Mouse (Mus musculus): ENCODE data around the gene Kxd1. TPM values are rescaled to one million over a fixed set of nuclear protein-coding genes. Genes with fewer than 3 reads are reported as not detected.
A peak's percentile ranks its signal among the peaks of the same experiment; 100 is the strongest.

Gene Kxd1
- polyA plus RNA-seq, 1 experiment from 2014 or later = 68.1 TPM

- H3K9me3 ChIP-seq (replicated peaks; ENCODE audit: control insufficient read depth, low read length) = no peaks in the 10 kb centered on the region
- no peak for ATAC-seq (replicated peaks; ENCODE audit: insufficient number of reproducible peaks, low FRiP score, low TSS enrichment)
- H3K27ac ChIP-seq (ENCODE audit: low read depth, low read length) = 0 out of 2 replicates have a peak overlapping the region, but pooled peaks have one; percentile 37
- no peak overlapping the region for H3K4me3 ChIP-seq (ENCODE audit: low read depth, low read length)
- H3K36me3 ChIP-seq (ENCODE audit: control insufficient read depth, insufficient read depth, low read length) = peaks cover 10% of the 10 kb centered on the region
- H3K4me1 ChIP-seq (ENCODE audit: control insufficient read depth, insufficient read depth, low read length) = peaks cover 31% of the 10 kb centered on the region
- no peak overlapping the region for H3K9ac ChIP-seq (ENCODE audit: low read depth, low read length)
- peak overlapping the region; percentile 30 for H3K4me2 ChIP-seq
- WGBS (ENCODE audit: insufficient replicate concordance) = 56% methylated on average over 5 of the region's 5 CpGs
- peaks cover 22% of the 10 kb centered on the region for H3K27me3 ChIP-seq (ENCODE audit: control insufficient read depth, insufficient read depth, low read length)
These were observed 20.7 kb downstream of the Kxd1 start for GRCm38 (mm10) chr8:70507027-70507393.

GRCm38 (mm10) chr8:70506328-70507026, 21.3 kb downstream of the Kxd1 start, which contains the start of gene Rex1bd:
Rex1bd (minus strand) TSS chr8:70506752.
- H3K36me3 ChIP-seq (ENCODE audit: control insufficient read depth, insufficient read depth, low read length) = peaks cover 10% of the 10 kb centered on the region
- peaks cover 35% of the 10 kb centered on the region for H3K4me1 ChIP-seq (ENCODE audit: control insufficient read depth, insufficient read depth, low read length)
- WGBS (ENCODE audit: insufficient replicate concordance) = 2% methylated on average over 40 of the region's 40 CpGs
- peak; percentile 86 for ATAC-seq (replicated peaks; ENCODE audit: insufficient number of reproducible peaks, low FRiP score, low TSS enrichment)
- no peaks in the 10 kb centered on the region for H3K9me3 ChIP-seq (replicated peaks; ENCODE audit: control insufficient read depth, low read length)
- peak within 1 kb of the TSS; percentile 89 for H3K9ac ChIP-seq (ENCODE audit: low read depth, low read length)
- peaks cover 27% of the 10 kb centered on the region for H3K27me3 ChIP-seq (ENCODE audit: control insufficient read depth, insufficient read depth, low read length)
- peak within 1 kb of the TSS; percentile 73 for H3K4me3 ChIP-seq (ENCODE audit: low read depth, low read length)
- H3K27ac ChIP-seq (ENCODE audit: low read depth, low read length) = peak within 1 kb of the TSS; percentile 87
- peak within 1 kb of the TSS; percentile 89 for H3K4me2 ChIP-seq

- Histone ChIP-seq H3K4me1 (ENCODE audit: control insufficient read depth, insufficient read depth, low read length) (peaks cover 37% of the 10 kb centered on the region), H3K27ac (ENCODE audit: low read depth, low read length) (peak overlapping the region; percentile 87), H3K9me3 (replicated peaks; ENCODE audit: control insufficient read depth, low read length) (no peaks in the 10 kb centered on the region), H3K27me3 (ENCODE audit: control insufficient read depth, insufficient read depth, low read length) (peaks cover 34% of the 10 kb centered on the region), H3K9ac (ENCODE audit: low read depth, low read length) (peak overlapping the region; percentile 89), H3K36me3 (ENCODE audit: control insufficient read depth, insufficient read depth, low read length) (peaks cover 10% of the 10 kb centered on the region), H3K4me2 (peak overlapping the region; percentile 89), H3K4me3 (ENCODE audit: low read depth, low read length) (peak overlapping the region; percentile 73)
- peak; percentile 20 for ATAC-seq (replicated peaks; ENCODE audit: insufficient number of reproducible peaks, low FRiP score, low TSS enrichment)
- WGBS (ENCODE audit: insufficient replicate concordance) = 36% methylated on average over 32 of the region's 32 CpGs
These were observed 21.9 kb downstream of the Kxd1 start for GRCm38 (mm10) chr8:70505698-70506327.

GRCm38 (mm10) chr8:70504851-70505250, 22.9 kb downstream of the Kxd1 start:
- Histone ChIP-seq H3K9ac (ENCODE audit: low read depth, low read length) (no peak overlapping the region), H3K9me3 (replicated peaks; ENCODE audit: control insufficient read depth, low read length) (no peaks in the 10 kb centered on the region), H3K4me1 (ENCODE audit: control insufficient read depth, insufficient read depth, low read length) (peaks cover 40% of the 10 kb centered on the region), H3K27me3 (ENCODE audit: control insufficient read depth, insufficient read depth, low read length) (peaks cover 43% of the 10 kb centered on the region), H3K27ac (ENCODE audit: low read depth, low read length) (no peak overlapping the region), H3K4me3 (ENCODE audit: low read depth, low read length) (no peak overlapping the region), H3K4me2 (peak overlapping the region; percentile 89; the same call in 1 of the 2 replicates), H3K36me3 (ENCODE audit: control insufficient read depth, insufficient read depth, low read length) (peaks cover 10% of the 10 kb centered on the region)
- no peak for ATAC-seq (replicated peaks; ENCODE audit: insufficient number of reproducible peaks, low FRiP score, low TSS enrichment)
- WGBS (ENCODE audit: insufficient replicate concordance) = 77% methylated on average over 3 of the region's 3 CpGs

- no peak overlapping the region; the same call in 1 of the 2 replicates for H3K4me2 ChIP-seq
- 57% methylated on average over 16 of the region's 16 CpGs for WGBS (ENCODE audit: insufficient replicate concordance)
- no peak for ATAC-seq (replicated peaks; ENCODE audit: insufficient number of reproducible peaks, low FRiP score, low TSS enrichment)
- no peak overlapping the region; the same call in 1 of the 2 replicates for H3K4me3 ChIP-seq (ENCODE audit: low read depth, low read length)
- H3K27me3 ChIP-seq (ENCODE audit: control insufficient read depth, insufficient read depth, low read length) = peaks cover 49% of the 10 kb centered on the region
- H3K36me3 ChIP-seq (ENCODE audit: control insufficient read depth, insufficient read depth, low read length) = peaks cover 10% of the 10 kb centered on the region
- no peak overlapping the region for H3K9ac ChIP-seq (ENCODE audit: low read depth, low read length)
- H3K27ac ChIP-seq (ENCODE audit: low read depth, low read length) = no peak overlapping the region
- H3K9me3 ChIP-seq (replicated peaks; ENCODE audit: control insufficient read depth, low read length) = no peaks in the 10 kb centered on the region
- H3K4me1 ChIP-seq (ENCODE audit: control insufficient read depth, insufficient read depth, low read length) = peaks cover 37% of the 10 kb centered on the region
These were observed 23.5 kb downstream of the Kxd1 start for GRCm38 (mm10) chr8:70504291-70504716.

GRCm38 (mm10) chr8:70503062-70503750, 24.6 kb downstream of the Kxd1 start:
- Histone ChIP-seq H3K4me2 (peak overlapping the region; percentile 15; the same call in 1 of the 2 replicates), H3K27ac (ENCODE audit: low read depth, low read length) (no peak overlapping the region), H3K4me3 (ENCODE audit: low read depth, low read length) (no peak overlapping the region), H3K9ac (ENCODE audit: low read depth, low read length) (no peak overlapping the region), H3K9me3 (replicated peaks; ENCODE audit: control insufficient read depth, low read length) (no peaks in the 10 kb centered on the region), H3K36me3 (ENCODE audit: control insufficient read depth, insufficient read depth, low read length) (peaks cover 4% of the 10 kb centered on the region), H3K27me3 (ENCODE audit: control insufficient read depth, insufficient read depth, low read length) (peaks cover 60% of the 10 kb centered on the region), H3K4me1 (ENCODE audit: control insufficient read depth, insufficient read depth, low read length) (peaks cover 29% of the 10 kb centered on the region)
- 14% methylated on average over 46 of the region's 46 CpGs for WGBS (ENCODE audit: insufficient replicate concordance)
- 0 out of 2 replicates have a peak, but pooled peaks have one; percentile 13 for ATAC-seq (replicated peaks; ENCODE audit: insufficient number of reproducible peaks, low FRiP score, low TSS enrichment)

GRCm38 (mm10) chr8:70502540-70502939, 25.2 kb downstream of the Kxd1 start:
- no peak for ATAC-seq (replicated peaks; ENCODE audit: insufficient number of reproducible peaks, low FRiP score, low TSS enrichment)
- Histone ChIP-seq H3K27ac (ENCODE audit: low read depth, low read length) (no peak overlapping the region), H3K4me3 (ENCODE audit: low read depth, low read length) (peak overlapping the region; percentile 19), H3K4me2 (peak overlapping the region; percentile 52), H3K9me3 (replicated peaks; ENCODE audit: control insufficient read depth, low read length) (no peaks in the 10 kb centered on the region), H3K4me1 (ENCODE audit: control insufficient read depth, insufficient read depth, low read length) (peaks cover 29% of the 10 kb centered on the region), H3K36me3 (ENCODE audit: control insufficient read depth, insufficient read depth, low read length) (no peaks in the 10 kb centered on the region), H3K9ac (ENCODE audit: low read depth, low read length) (0 out of 2 replicates have a peak overlapping the region, but pooled peaks have one; percentile 43), H3K27me3 (ENCODE audit: control insufficient read depth, insufficient read depth, low read length) (peaks cover 65% of the 10 kb centered on the region)
- WGBS (ENCODE audit: insufficient replicate concordance) = 25% methylated on average over 12 of the region's 12 CpGs

GRCm38 (mm10) chr8:70501820-70502529, 25.8 kb downstream of the Kxd1 start:
- WGBS (ENCODE audit: insufficient replicate concordance) = 14% methylated on average over 23 of the region's 23 CpGs
- H3K36me3 ChIP-seq (ENCODE audit: control insufficient read depth, insufficient read depth, low read length) = no peaks in the 10 kb centered on the region
- no peaks in the 10 kb centered on the region for H3K9me3 ChIP-seq (replicated peaks; ENCODE audit: control insufficient read depth, low read length)
- no peak overlapping the region for H3K27ac ChIP-seq (ENCODE audit: low read depth, low read length)
- H3K27me3 ChIP-seq (ENCODE audit: control insufficient read depth, insufficient read depth, low read length) = peaks cover 68% of the 10 kb centered on the region
- peak overlapping the region; percentile 43; the same call in 1 of the 2 replicates for H3K9ac ChIP-seq (ENCODE audit: low read depth, low read length)
- H3K4me1 ChIP-seq (ENCODE audit: control insufficient read depth, insufficient read depth, low read length) = peaks cover 29% of the 10 kb centered on the region
- peak overlapping the region; percentile 19 for H3K4me3 ChIP-seq (ENCODE audit: low read depth, low read length)
- H3K4me2 ChIP-seq = peak overlapping the region; percentile 52
- ATAC-seq (replicated peaks; ENCODE audit: insufficient number of reproducible peaks, low FRiP score, low TSS enrichment) = no peak

All from heart, embryonic 11.5 days (tissue).